Mouse (Mus musculus) heart, embryonic 16.5 days (tissue): ENCODE measurements around the gene Hils1. TPM values are rescaled to one million over a fixed set of nuclear protein-coding genes. Genes with fewer than 3 reads are reported as not detected.

Source experiments
- ATAC-seq: fragments of 200-750 bp; cut with Nextera tagmentation; replicated peaks from 2 replicates; pipeline ENCODE4 v1.8.0; 2017; ENCODE audit warnings: moderate number of reproducible peaks; ENCODE audit not compliant: insufficient read depth, low FRiP score; ENCODE audit errors: extremely low read depth
- H3K27ac ChIP-seq: fragments of 300-500 bp; sonication (generic); 2 replicates; pipeline ENCODE4 v1.5.1; 2014; ENCODE audit warnings: mild to moderate bottlenecking, low read length, control low read depth, moderate library complexity
- H3K27me3 ChIP-seq: fragments of 300-500 bp; sonication (generic); 2 replicates; pipeline ENCODE4 v1.6.1; 2014; ENCODE audit warnings: low read length, mixed read lengths; ENCODE audit not compliant: control insufficient read depth, insufficient read depth
- H3K36me3 ChIP-seq: fragments of 300-500 bp; sonication (generic); 2 replicates; pipeline ENCODE4 v1.6.1; 2014; ENCODE audit not compliant: control insufficient read depth, insufficient read depth
- H3K4me1 ChIP-seq: fragments of 300-500 bp; sonication (generic); 2 replicates; pipeline ENCODE4 v1.6.1; 2014; ENCODE audit warnings: low read length, mixed read lengths; ENCODE audit not compliant: control insufficient read depth, insufficient read depth
- H3K4me2 ChIP-seq: fragments of 300-500 bp; sonication (generic); 2 replicates; pipeline ENCODE4 v1.6.1; 2014; ENCODE audit warnings: low read depth, mild to moderate bottlenecking, control low read depth, low read length
- H3K4me3 ChIP-seq: fragments of 300-500 bp; sonication (generic); 2 replicates; pipeline ENCODE4 v1.5.1; 2014; ENCODE audit warnings: mild to moderate bottlenecking, control low read depth, low read length
- H3K9ac ChIP-seq: fragments of 300-500 bp; sonication (generic); 2 replicates; pipeline ENCODE4 v1.6.1; 2014; ENCODE audit warnings: low read length, control low read depth
- H3K9me3 ChIP-seq: fragments of 300-500 bp; sonication (generic); replicated peaks from 2 replicates; pipeline ENCODE4 v1.6.1; 2016; ENCODE audit warnings: low read length; ENCODE audit not compliant: control insufficient read depth
- WGBS: fragments of 180-500 bp; shearing (Covaris S2); extraction: QIAGEN DNeasy Blood & Tissue Kit; methylation state at CpG from one replicate; pipeline ENCODE4 v1.1.7; 2014; 5-methylcytosine and 5-hydroxymethylcytosine counted together
- polyA plus RNA-seq: library from polyadenylated mRNA; unstranded; fragments of >200 nt; fragmentation: Nextera tagmentation; extraction: Ambion mirVana; gene quantifications from 2 replicates; pipeline ENCODE4 v1.2.1, GENCODE M21; 2015

Hils1 gene
- polyA plus RNA-seq, 1 experiment from 2014 or later, result 0.33 TPM

GRCm38 (mm10) chr11:94994208-94994814 lies 26.9 kb downstream of the Hils1 start:
- Histone ChIP-seq H3K9ac (peak overlapping the region; percentile 95), H3K4me2 (peak overlapping the region; percentile 98), H3K4me1 (peaks cover 60% of the 10 kb centered on the region), H3K27ac (peak overlapping the region; percentile 94), H3K4me3 (peak overlapping the region; percentile 93), H3K36me3 (peaks cover 15% of the 10 kb centered on the region; the same call in 1 of the 2 replicates), H3K27me3 (no peaks in the 10 kb centered on the region), H3K9me3 (no peaks in the 10 kb centered on the region)
- WGBS, result 26% methylated on average over 10 of the region's 10 CpGs
- ATAC-seq, result no peak

GRCm38 (mm10) chr11:94994947-94995772 lies 27.8 kb downstream of the Hils1 start:
- peaks cover 55% of the 10 kb centered on the region for H3K4me1 ChIP-seq
- no peaks in the 10 kb centered on the region for H3K9me3 ChIP-seq
- H3K9ac ChIP-seq, result peak overlapping the region; percentile 95
- no peaks in the 10 kb centered on the region for H3K27me3 ChIP-seq
- WGBS, result 78% methylated on average over 11 of the region's 11 CpGs
- peak overlapping the region; percentile 93 for H3K4me3 ChIP-seq
- ATAC-seq, result no peak
- peak overlapping the region; percentile 98 for H3K4me2 ChIP-seq
- H3K36me3 ChIP-seq, result peaks cover 17% of the 10 kb centered on the region; the same call in 1 of the 2 replicates
- no peak overlapping the region for H3K27ac ChIP-seq

GRCm38 (mm10) chr11:94996101-94996500 lies 28.7 kb downstream of the Hils1 start:
- Histone ChIP-seq H3K27me3 (no peaks in the 10 kb centered on the region), H3K27ac (no peak overlapping the region), H3K4me2 (no peak overlapping the region), H3K9ac (no peak overlapping the region), H3K4me1 (peaks cover 60% of the 10 kb centered on the region), H3K9me3 (no peaks in the 10 kb centered on the region), H3K36me3 (peaks cover 17% of the 10 kb centered on the region; the same call in 1 of the 2 replicates), H3K4me3 (no peak overlapping the region)
- whole genome bisulfite sequencing, result 83% methylated on average over 8 of the region's 8 CpGs
- ATAC-seq, result no peak

- Histone ChIP-seq H3K36me3 (peaks cover 24% of the 10 kb centered on the region), H3K4me1 (peaks cover 60% of the 10 kb centered on the region), H3K9me3 (no peaks in the 10 kb centered on the region), H3K27me3 (no peaks in the 10 kb centered on the region), H3K4me2 (no peak overlapping the region), H3K4me3 (no peak overlapping the region), H3K27ac (no peak overlapping the region), H3K9ac (no peak overlapping the region)
- ATAC-seq, result no peak
- 91% methylated on average over 6 of the region's 6 CpGs for WGBS
Observed at GRCm38 (mm10) chr11:94996984-94997383, 29.6 kb downstream of the Hils1 start.

- Histone ChIP-seq H3K4me1 (peaks cover 59% of the 10 kb centered on the region), H3K9me3 (no peaks in the 10 kb centered on the region), H3K4me2 (no peak overlapping the region; the same call in 1 of the 2 replicates), H3K27me3 (no peaks in the 10 kb centered on the region), H3K27ac (no peak overlapping the region), H3K36me3 (peaks cover 30% of the 10 kb centered on the region), H3K4me3 (no peak overlapping the region), H3K9ac (no peak overlapping the region)
- no peak for ATAC-seq
- 51% methylated on average over 5 of the region's 5 CpGs for WGBS
Observed at GRCm38 (mm10) chr11:94997596-94997995, 30.2 kb downstream of the Hils1 start.

- ATAC-seq, result peak; percentile 49
- Histone ChIP-seq H3K27ac (no peak overlapping the region), H3K4me3 (no peak overlapping the region), H3K9ac (no peak overlapping the region), H3K4me1 (peaks cover 55% of the 10 kb centered on the region), H3K4me2 (no peak overlapping the region; the same call in 1 of the 2 replicates), H3K27me3 (no peaks in the 10 kb centered on the region), H3K9me3 (no peaks in the 10 kb centered on the region), H3K36me3 (peaks cover 33% of the 10 kb centered on the region)
- WGBS, result 73% methylated on average over 16 of the region's 16 CpGs
Observed at GRCm38 (mm10) chr11:94998041-94998531, 30.7 kb downstream of the Hils1 start.

- H3K4me1 ChIP-seq, result peaks cover 38% of the 10 kb centered on the region
- H3K27ac ChIP-seq, result peak overlapping the region; percentile 59
- H3K9ac ChIP-seq, result no peak overlapping the region
- H3K36me3 ChIP-seq, result peaks cover 42% of the 10 kb centered on the region
- WGBS, result 66% methylated on average over 8 of the region's 8 CpGs
- H3K4me2 ChIP-seq, result no peak overlapping the region
- ATAC-seq, result no peak
- no peaks in the 10 kb centered on the region for H3K27me3 ChIP-seq
- H3K9me3 ChIP-seq, result no peaks in the 10 kb centered on the region
- no peak overlapping the region for H3K4me3 ChIP-seq
Observed at GRCm38 (mm10) chr11:95000128-95000527, 32.7 kb downstream of the Hils1 start.

- Histone ChIP-seq H3K27ac (peak overlapping the region; percentile 59), H3K9me3 (no peaks in the 10 kb centered on the region), H3K4me3 (no peak overlapping the region), H3K9ac (0 out of 2 replicates have a peak overlapping the region, but pooled peaks have one; percentile 5), H3K4me2 (peak overlapping the region; percentile 25), H3K27me3 (no peaks in the 10 kb centered on the region), H3K36me3 (peaks cover 42% of the 10 kb centered on the region), H3K4me1 (peaks cover 33% of the 10 kb centered on the region)
- WGBS, result 25% methylated on average over 4 of the region's 4 CpGs
- ATAC-seq, result no peak
Observed at GRCm38 (mm10) chr11:95000548-95000947, 33.2 kb downstream of the Hils1 start.

GRCm38 (mm10) chr11:95001058-95001457 lies 33.7 kb downstream of the Hils1 start:
- no peaks in the 10 kb centered on the region for H3K27me3 ChIP-seq
- H3K9ac ChIP-seq, result 0 out of 2 replicates have a peak overlapping the region, but pooled peaks have one; percentile 5
- H3K4me2 ChIP-seq, result peak overlapping the region; percentile 25
- H3K27ac ChIP-seq, result peak overlapping the region; percentile 55
- peaks cover 29% of the 10 kb centered on the region for H3K4me1 ChIP-seq
- no peaks in the 10 kb centered on the region for H3K9me3 ChIP-seq
- 0 out of 2 replicates have a peak, but pooled peaks have one; percentile 20 for ATAC-seq
- 2% methylated on average over 8 of the region's 8 CpGs for WGBS
- H3K4me3 ChIP-seq, result no peak overlapping the region
- H3K36me3 ChIP-seq, result peaks cover 42% of the 10 kb centered on the region
